Mouse (Mus musculus): ENCODE measurements around the gene P2rx7.

DNA sequence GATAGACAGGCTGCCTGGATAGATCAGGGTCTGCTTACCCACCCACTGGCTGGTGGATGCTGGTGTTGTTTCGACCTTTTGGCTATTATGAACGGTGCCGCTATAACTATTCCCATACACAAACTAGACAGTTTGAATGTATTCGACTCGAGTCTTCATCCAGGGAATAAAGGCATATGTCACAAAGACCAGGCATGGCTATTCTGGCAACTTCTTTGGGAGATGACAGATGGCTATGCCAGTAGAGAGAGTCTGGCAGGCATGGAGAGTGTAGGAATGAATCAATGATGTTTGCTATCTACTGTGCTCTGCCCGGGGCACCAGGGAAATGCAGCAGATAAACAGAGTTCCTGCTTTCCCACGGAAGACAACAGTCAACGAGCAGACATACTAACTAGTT, 36.2 kb downstream of the P2rx7 start:
- no peak for TF ChIP-seq POLR2A (IDR thresholded peaks at IDR 0.05; ENCODE audit: insufficient read depth, low read depth, low read length)
- TF ChIP-seq CTCF (IDR thresholded peaks at IDR 0.05; ENCODE audit: insufficient read depth, low read depth, low read length): no peak

Measured in olfactory bulb, adult 2 months (tissue).